Mouse (Mus musculus) C2C12 (cell line): ENCODE results near the gene Gadd45gip1. TPM values are rescaled to one million over a fixed set of nuclear protein-coding genes. Genes with fewer than 3 reads are reported as not detected.
A peak's percentile ranks its signal among the peaks of the same experiment; 100 is the strongest.

Experiments
- H3K27me3 ChIP-seq: one replicate; pipeline ENCODE4 v1.6.1; 2011; ENCODE audit not compliant: control insufficient read depth, insufficient read depth, insufficient read length
- H3K36me3 ChIP-seq: one replicate; pipeline ENCODE4 v1.6.1; 2011; ENCODE audit not compliant: control insufficient read depth, insufficient read depth
- H3K4me3 ChIP-seq: one replicate; pipeline ENCODE4 v1.5.1; 2011; ENCODE audit warnings: mild to moderate bottlenecking, control low read depth; ENCODE audit not compliant: poor library complexity, insufficient read depth, severe bottlenecking
- H3K79me2 ChIP-seq: one replicate; pipeline ENCODE4 v1.6.1; 2011; ENCODE audit not compliant: control insufficient read depth, insufficient read depth
- H3K79me3 ChIP-seq: one replicate; pipeline ENCODE4 v1.6.1; 2011; ENCODE audit warnings: low read depth, control low read depth
- H3ac ChIP-seq: one replicate; pipeline ENCODE3; 2011; ENCODE audit warnings: low read depth; ENCODE audit not compliant: control insufficient read depth, insufficient read length
- CEBPB ChIP-seq: IDR thresholded peaks from one replicate; pipeline ENCODE4 v1.6.1; 2011; ENCODE audit warnings: low read depth, mild to moderate bottlenecking, control low read depth, moderate library complexity
- CTCF ChIP-seq: IDR thresholded peaks from one replicate; pipeline ENCODE4 v1.5.1; 2011; ENCODE audit not compliant: control insufficient read depth, insufficient read depth, insufficient read length
- FOSL1 ChIP-seq: IDR thresholded peaks from one replicate; pipeline ENCODE4 v1.8.0; 2011; ENCODE audit warnings: mild to moderate bottlenecking, low read length; ENCODE audit not compliant: poor library complexity, insufficient read depth, severe bottlenecking
- MAX ChIP-seq: IDR thresholded peaks from one replicate; pipeline ENCODE4 v1.6.1; 2011; ENCODE audit warnings: mild to moderate bottlenecking, control low read depth
- MYOD1 ChIP-seq: IDR thresholded peaks from one replicate; pipeline ENCODE4 v1.6.1; 2011; ENCODE audit warnings: low read depth; ENCODE audit not compliant: control insufficient read depth, insufficient read length
- MYOG ChIP-seq: IDR thresholded peaks from one replicate; pipeline ENCODE4 v1.6.1; 2011; ENCODE audit not compliant: control insufficient read depth, insufficient read length; ENCODE audit errors: extremely low read depth
- USF1 ChIP-seq: IDR thresholded peaks from one replicate; pipeline ENCODE4 v1.6.1; 2011; ENCODE audit warnings: low read depth, mild to moderate bottlenecking, control low read depth, moderate library complexity
- long read RNA-seq, 2 experiments: library from polyadenylated mRNA; unstranded; transcript quantifications; one replicate each; pipeline ENCODE4 v2.0.0; 2019 to 2020
- polyA plus RNA-seq: library from polyadenylated mRNA; unstranded; fragments of >200 nt; fragmentation: generic; extraction: Trizol; gene quantifications from one replicate; pipeline ENCODE4 v1.2.1, GENCODE M21; 2012; ENCODE audit warnings: missing spikeins

Gene Gadd45gip1
- polyA plus RNA-seq, result 32.5 TPM
- long read RNA-seq, experiment 1, transcript Gadd45gip1-201 (2 exons, 2,494 nt), result major isoform, 58 of 68 reads
- long read RNA-seq, experiment 1, partial matches to known transcripts, result 0 of 68 reads
- long read RNA-seq, experiment 1, other reads (novel, unspliced or antisense), result 10 of 68 reads
- long read RNA-seq, experiment 2, transcript Gadd45gip1-201 (2 exons, 2,494 nt), result major isoform, 116 of 124 reads
- long read RNA-seq, experiment 2, partial matches to known transcripts, result 0 of 124 reads
- long read RNA-seq, experiment 2, other reads (novel, unspliced or antisense), result 8 of 124 reads

DNA sequence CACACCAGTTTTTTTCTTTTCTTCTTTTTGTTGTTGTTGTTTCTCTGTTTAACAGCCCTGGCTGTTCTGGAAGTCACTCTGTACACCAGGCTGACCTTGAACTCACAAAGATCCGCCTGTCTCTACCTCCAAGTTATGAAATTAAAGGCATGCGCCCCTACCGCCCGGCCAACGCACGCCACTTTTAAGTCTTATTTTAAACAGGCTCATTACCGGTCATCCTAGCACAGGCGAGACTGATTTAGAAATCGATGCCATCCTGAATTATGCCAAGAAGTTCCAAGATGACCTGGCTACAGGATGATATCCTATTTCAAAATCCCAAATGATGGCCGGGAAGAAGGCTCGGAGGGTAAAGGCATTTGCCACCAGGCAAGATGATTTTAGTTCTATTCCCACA lies at the start of gene Gadd45gip1:
Gene Gadd45gip1, plus strand, starts transcription at position 33 of the 400 bp plus-strand sequence.
- peaks cover 35% of the 10 kb centered on the region for H3K36me3 ChIP-seq
- no peak for TF ChIP-seq CEBPB
- TF ChIP-seq FOSL1, result no peak
- TF ChIP-seq MYOD1, result no peak
- TF ChIP-seq MYOG, result no peak
- TF ChIP-seq MAX, result no peak
- TF ChIP-seq CTCF, result no peak
- TF ChIP-seq USF1, result no peak
- peaks cover 10% of the 10 kb centered on the region for H3K79me3 ChIP-seq
- H3K27me3 ChIP-seq, result no peaks in the 10 kb centered on the region
- H3K4me3 ChIP-seq, result peak within 1 kb of the TSS; percentile 74
- H3ac ChIP-seq, result peak within 1 kb of the TSS; percentile 97
- H3K79me2 ChIP-seq, result peaks cover 34% of the 10 kb centered on the region

- H3ac ChIP-seq, result no peak overlapping the region
- no peak overlapping the region for H3K4me3 ChIP-seq
- H3K27me3 ChIP-seq, result no peaks in the 10 kb centered on the region
- TF ChIP-seq CTCF (no peak), USF1 (no peak), MYOD1 (no peak), FOSL1 (no peak), MYOG (no peak), MAX (no peak), CEBPB (no peak)
- no peaks in the 10 kb centered on the region for H3K36me3 ChIP-seq
- H3K79me3 ChIP-seq, result peaks cover 69% of the 10 kb centered on the region
- peaks cover 100% of the 10 kb centered on the region for H3K79me2 ChIP-seq
These were observed 49.4 kb upstream of the Gadd45gip1 start for GRCm38 (mm10) chr8:84781686-84782505.

DNA sequence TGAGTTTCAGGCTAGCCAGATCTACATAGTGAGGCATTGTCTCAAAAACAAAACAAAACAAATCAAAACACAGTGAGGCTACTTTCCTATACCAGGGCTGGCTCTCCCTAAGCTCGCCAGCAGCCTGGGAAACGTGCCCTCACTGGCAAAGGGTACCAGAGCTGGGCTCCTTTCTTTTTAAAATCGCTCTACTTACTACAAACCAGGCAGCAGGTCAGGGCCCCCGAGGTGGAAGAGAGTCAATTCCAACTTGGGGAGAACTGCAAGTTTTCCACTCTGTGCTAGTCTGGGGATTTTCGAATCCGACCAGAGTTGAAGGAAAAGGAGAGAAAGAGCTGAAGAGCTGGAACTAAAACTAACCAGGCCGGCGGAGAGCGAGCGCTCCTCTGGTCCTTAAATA lies 48.6 kb upstream of the Gadd45gip1 start:
- H3ac ChIP-seq, result no peak overlapping the region
- no peaks in the 10 kb centered on the region for H3K27me3 ChIP-seq
- TF ChIP-seq CEBPB (no peak), MYOD1 (no peak), USF1 (no peak), CTCF (no peak), FOSL1 (no peak), MYOG (no peak)

GRCm38 (mm10) chr8:84783198-84783918 lies 48.0 kb upstream of the Gadd45gip1 start:
- Histone ChIP-seq H3K79me2 (peaks cover 100% of the 10 kb centered on the region), H3K4me3 (no peak overlapping the region), H3K27me3 (no peaks in the 10 kb centered on the region), H3K36me3 (no peaks in the 10 kb centered on the region), H3K79me3 (peaks cover 73% of the 10 kb centered on the region), H3ac (no peak overlapping the region)
- no peak for TF ChIP-seq USF1
- TF ChIP-seq MYOG, result no peak
- no peak for TF ChIP-seq CEBPB
- TF ChIP-seq MAX, result no peak
- TF ChIP-seq MYOD1, result no peak
- no peak for TF ChIP-seq FOSL1
- TF ChIP-seq CTCF, result no peak

More for the DNA sequence above, 48.6 kb upstream of the Gadd45gip1 start:
- Histone ChIP-seq H3K36me3 (no peaks in the 10 kb centered on the region), H3K4me3 (no peak overlapping the region), H3K79me2 (peaks cover 100% of the 10 kb centered on the region), H3K79me3 (peaks cover 66% of the 10 kb centered on the region)

- Histone ChIP-seq H3K4me3 (no peak overlapping the region), H3K27me3 (no peaks in the 10 kb centered on the region)
These were observed 47.3 kb upstream of the Gadd45gip1 start for GRCm38 (mm10) chr8:84783919-84784581.

More at GRCm38 (mm10) chr8:84783919-84784581, 47.3 kb upstream of the Gadd45gip1 start:
- H3K79me3 ChIP-seq, result peaks cover 75% of the 10 kb centered on the region
- peak overlapping the region; percentile 58 for H3ac ChIP-seq
- peaks cover 100% of the 10 kb centered on the region for H3K79me2 ChIP-seq
- H3K36me3 ChIP-seq, result no peaks in the 10 kb centered on the region
- TF ChIP-seq MAX (no peak), FOSL1 (no peak), MYOD1 (no peak), CEBPB (no peak), CTCF (no peak), USF1 (no peak), MYOG (no peak)
